Mouse (Mus musculus) ES-Bruce4 (cell line): ENCODE data around the gene Mcfd2. TPM values are rescaled to one million over a fixed set of nuclear protein-coding genes. Genes with fewer than 3 reads are reported as not detected.

Experiments used
- H3K27ac ChIP-seq: 2 replicates; pipeline ENCODE4 v1.5.1; 2012; ENCODE audit warnings: low read length, inconsistent platforms; ENCODE audit not compliant: insufficient read depth
- H3K27me3 ChIP-seq: 2 replicates; pipeline ENCODE4 v1.6.1; 2012; ENCODE audit warnings: mild to moderate bottlenecking, low read length, inconsistent platforms; ENCODE audit not compliant: control insufficient read depth, poor library complexity, insufficient read depth, severe bottlenecking
- H3K36me3 ChIP-seq: 2 replicates; pipeline ENCODE4 v1.6.1; 2012; ENCODE audit warnings: inconsistent platforms, mild to moderate bottlenecking, low read length, moderate library complexity; ENCODE audit not compliant: control insufficient read depth, poor library complexity, insufficient read depth, severe bottlenecking
- H3K4me1 ChIP-seq: one replicate; pipeline ENCODE4 v1.8.1; 2011; ENCODE audit warnings: low read length; ENCODE audit not compliant: control insufficient read depth, insufficient read depth
- H3K4me3 ChIP-seq: 2 replicates; pipeline ENCODE4 v1.5.1; 2011; ENCODE audit warnings: low read depth, mild to moderate bottlenecking, low read length
- H3K9ac ChIP-seq: 2 replicates; pipeline ENCODE4 v1.6.1; 2012; ENCODE audit warnings: low read depth, mild to moderate bottlenecking, inconsistent platforms; ENCODE audit not compliant: poor library complexity, severe bottlenecking
- H3K9me3 ChIP-seq: replicated peaks from 2 replicates; pipeline ENCODE4 v1.6.1; 2012; ENCODE audit warnings: mild to moderate bottlenecking, low read length, inconsistent platforms; ENCODE audit not compliant: control insufficient read depth, poor library complexity, insufficient read depth, severe bottlenecking
- CTCF ChIP-seq: IDR thresholded peaks from one replicate; pipeline ENCODE4 v1.8.1; 2011; ENCODE audit warnings: low read depth, low read length
- EP300 ChIP-seq: IDR thresholded peaks from 2 replicates; pipeline ENCODE4 v1.6.1; 2011; ENCODE audit warnings: low read depth, low read length; ENCODE audit not compliant: insufficient read depth
- POLR2A ChIP-seq: IDR thresholded peaks from one replicate; pipeline ENCODE4 v1.8.1; 2011; ENCODE audit warnings: low read length; ENCODE audit not compliant: insufficient read depth
- polyA plus RNA-seq: library from polyadenylated mRNA; stranded (reverse); fragments of >200 nt; gene quantifications from 2 replicates; pipeline ENCODE4 v1.2.4, GENCODE M21; 2011; ENCODE audit warnings: low read depth; ENCODE audit not compliant: missing spikeins, insufficient read depth, insufficient read length

Gene Mcfd2
- polyA plus RNA-seq, 1 experiment = 34.1 TPM

DNA sequence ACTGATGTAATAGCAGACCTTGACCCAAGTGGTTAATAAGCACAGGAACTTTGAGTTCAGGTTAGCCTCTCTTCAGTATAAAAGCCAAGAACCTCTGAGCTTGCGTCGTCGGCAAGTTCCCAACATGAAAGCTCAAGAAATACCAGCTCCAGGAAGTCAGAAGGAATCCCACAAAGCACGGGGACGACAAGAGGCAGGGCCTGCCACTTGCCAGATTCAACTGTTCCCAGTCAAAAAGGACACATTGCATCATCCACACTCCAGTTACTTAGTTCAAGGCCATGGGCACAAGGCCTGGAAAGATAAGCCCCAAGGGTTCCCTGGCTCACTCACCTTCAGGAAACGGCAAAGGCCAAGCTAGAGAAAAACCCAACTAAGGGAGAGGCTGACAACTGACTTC is 2.3 kb downstream of the Mcfd2 start:
- Histone ChIP-seq H3K9ac (no peak overlapping the region), H3K27me3 (no peaks in the 10 kb centered on the region), H3K4me3 (no peak overlapping the region), H3K4me1 (no peaks in the 10 kb centered on the region), H3K9me3 (no peaks in the 10 kb centered on the region), H3K36me3 (no peaks in the 10 kb centered on the region), H3K27ac (no peak overlapping the region)
- TF ChIP-seq EP300 (no peak), CTCF (no peak), POLR2A (no peak)

DNA sequence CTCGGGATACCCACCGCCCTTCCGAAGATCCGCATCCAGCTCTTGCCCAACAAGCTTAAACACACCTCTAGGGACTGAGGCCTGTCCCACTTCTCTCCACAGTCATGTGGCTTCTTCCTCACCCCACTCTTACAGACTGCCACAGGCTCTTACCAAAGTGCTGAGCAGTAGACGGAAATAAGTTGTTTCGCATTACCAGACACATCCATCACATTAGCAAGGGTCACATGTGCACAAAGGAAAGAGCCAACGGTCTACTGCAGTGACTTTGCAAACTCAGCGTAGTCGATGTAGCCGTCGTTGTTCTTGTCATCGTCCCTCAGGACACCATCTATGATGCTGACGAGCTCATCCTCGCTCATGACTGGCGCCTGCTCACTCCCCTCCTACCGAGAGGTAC is 10.1 kb downstream of the Mcfd2 start:
- TF ChIP-seq EP300 (no peak), POLR2A (no peak), CTCF (no peak)
- no peak overlapping the region for H3K9ac ChIP-seq
- no peaks in the 10 kb centered on the region for H3K27me3 ChIP-seq
- H3K9me3 ChIP-seq = no peaks in the 10 kb centered on the region
- no peaks in the 10 kb centered on the region; the same call in 1 of the 2 replicates for H3K36me3 ChIP-seq
- H3K27ac ChIP-seq = no peak overlapping the region
- no peak overlapping the region for H3K4me3 ChIP-seq
- no peaks in the 10 kb centered on the region for H3K4me1 ChIP-seq

DNA sequence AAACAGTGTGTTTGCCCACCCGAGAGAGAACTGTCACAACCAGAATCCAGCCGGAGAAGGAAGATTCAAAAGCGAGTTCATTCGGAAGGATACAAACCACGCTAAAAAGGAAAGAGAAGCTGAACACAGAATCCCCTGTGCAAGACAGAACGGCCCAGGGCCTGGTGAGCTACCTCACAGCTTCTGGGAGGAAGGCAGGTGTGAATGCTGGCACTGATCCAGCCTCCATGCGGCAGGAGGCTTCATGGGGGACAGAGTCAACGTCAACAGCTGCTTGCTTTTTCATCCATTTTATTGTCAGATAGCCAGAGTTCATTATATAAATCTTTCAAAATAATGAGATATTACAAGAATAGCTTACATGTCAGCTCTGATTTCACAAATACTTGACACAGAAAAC is 11.4 kb downstream of the Mcfd2 start:
- Histone ChIP-seq H3K9me3 (no peaks in the 10 kb centered on the region), H3K4me3 (no peak overlapping the region), H3K9ac (no peak overlapping the region), H3K27ac (no peak overlapping the region), H3K27me3 (no peaks in the 10 kb centered on the region), H3K36me3 (no peaks in the 10 kb centered on the region; the same call in 1 of the 2 replicates), H3K4me1 (no peaks in the 10 kb centered on the region)
- TF ChIP-seq CTCF (no peak), POLR2A (no peak), EP300 (no peak)

DNA sequence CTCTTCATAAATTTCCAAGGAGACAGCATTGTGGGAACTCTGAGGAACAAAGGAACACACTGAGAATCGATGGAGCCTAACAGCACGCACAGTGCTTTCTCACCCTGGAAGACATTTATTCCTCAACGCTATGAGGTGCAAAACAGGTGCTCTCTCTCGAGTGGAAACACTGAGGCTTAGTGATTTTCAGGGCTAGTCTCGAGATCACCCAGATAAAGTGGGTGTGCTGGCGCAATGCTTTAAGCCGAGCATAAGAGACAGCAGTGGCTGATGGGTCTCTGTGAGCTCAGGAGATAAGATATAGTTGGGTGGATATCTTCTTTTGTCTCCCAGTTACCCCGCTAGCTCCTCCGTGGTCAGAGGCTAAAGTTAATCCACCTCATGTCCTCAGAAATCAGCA is 19.6 kb downstream of the Mcfd2 start:
- no peak for TF ChIP-seq CTCF
- no peak for TF ChIP-seq POLR2A
- Histone ChIP-seq H3K36me3 (no peaks in the 10 kb centered on the region), H3K4me3 (no peak overlapping the region), H3K27ac (no peak overlapping the region), H3K9me3 (no peaks in the 10 kb centered on the region), H3K9ac (no peak overlapping the region), H3K27me3 (no peaks in the 10 kb centered on the region), H3K4me1 (no peaks in the 10 kb centered on the region)

DNA sequence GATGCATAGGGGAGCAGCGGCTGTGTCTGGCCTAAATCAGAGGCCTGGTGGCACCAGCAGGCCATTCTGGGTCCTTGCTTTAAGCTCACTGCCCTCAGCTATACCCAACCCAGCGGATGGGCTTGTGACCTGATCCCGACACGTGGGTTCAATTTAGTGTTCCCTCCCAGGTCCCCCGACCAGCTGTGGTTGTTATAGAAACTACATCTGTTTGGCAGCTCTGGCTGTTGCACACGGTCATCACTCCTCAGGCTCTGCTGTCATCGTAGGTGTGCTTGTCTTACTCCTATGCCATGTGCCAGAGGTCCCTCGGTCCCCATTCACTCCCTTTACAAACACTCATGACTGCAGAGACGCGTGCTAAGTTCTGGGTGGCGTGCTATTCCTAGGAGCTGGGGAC is 27.9 kb downstream of the Mcfd2 start:
- Histone ChIP-seq H3K9ac (no peak overlapping the region), H3K4me3 (no peak overlapping the region), H3K27me3 (no peaks in the 10 kb centered on the region), H3K4me1 (no peaks in the 10 kb centered on the region), H3K9me3 (no peaks in the 10 kb centered on the region), H3K36me3 (no peaks in the 10 kb centered on the region), H3K27ac (no peak overlapping the region)
- TF ChIP-seq EP300 (no peak), CTCF (no peak), POLR2A (no peak)

DNA sequence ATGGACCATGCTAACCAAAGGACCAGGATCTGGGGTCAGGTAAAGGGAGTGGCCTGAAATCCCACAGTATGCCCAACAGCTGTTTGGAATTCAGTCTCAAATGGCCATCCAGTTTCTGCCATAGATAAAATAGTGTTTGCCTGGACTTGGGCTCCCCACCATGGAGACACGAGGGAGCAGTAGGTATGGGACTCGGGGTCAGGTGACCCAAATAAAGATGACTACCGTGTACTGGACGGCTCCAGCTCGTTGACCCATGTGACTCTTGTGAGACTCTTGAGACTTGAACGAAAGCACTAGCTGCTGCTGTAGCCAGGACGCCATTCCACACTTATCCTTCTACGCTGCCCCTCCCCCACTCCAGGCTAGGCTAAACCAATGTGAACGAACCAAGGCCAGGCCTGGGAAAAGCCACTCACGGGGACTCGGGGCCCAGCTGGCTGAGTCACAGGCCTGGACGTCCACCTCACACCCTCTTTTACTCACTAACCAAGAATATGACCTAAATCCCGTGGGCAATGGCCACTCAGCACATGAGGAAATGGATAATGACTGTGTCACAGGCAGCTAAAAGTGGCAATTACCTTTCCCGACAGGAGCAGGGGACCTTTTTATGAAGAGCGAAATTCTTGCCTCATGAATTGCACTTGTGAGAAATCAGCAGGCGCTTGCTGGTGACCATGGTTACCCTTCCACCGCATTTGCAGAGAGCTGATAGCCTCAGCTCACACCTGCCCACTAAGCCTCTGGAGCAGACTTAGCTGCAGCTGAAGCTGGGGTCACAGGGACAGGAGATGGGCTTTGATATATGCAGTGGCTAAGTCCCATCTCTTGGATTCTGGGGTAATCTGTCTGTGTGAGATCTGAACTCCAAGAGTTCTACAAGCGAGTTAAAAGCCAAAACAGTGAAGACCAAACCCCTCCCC is 28.7 kb downstream of the Mcfd2 start:
- Histone ChIP-seq H3K4me3 (no peak overlapping the region), H3K27me3 (no peaks in the 10 kb centered on the region), H3K27ac (no peak overlapping the region), H3K9ac (no peak overlapping the region), H3K9me3 (no peaks in the 10 kb centered on the region), H3K36me3 (no peaks in the 10 kb centered on the region), H3K4me1 (no peaks in the 10 kb centered on the region)
- TF ChIP-seq EP300 = no peak
- no peak for TF ChIP-seq POLR2A
- no peak for TF ChIP-seq CTCF
